Mouse (Mus musculus): ENCODE results near the gene Inpp4a. TPM values are rescaled to one million over a fixed set of nuclear protein-coding genes. Genes with fewer than 3 reads are reported as not detected.

Gene Inpp4a
- polyA plus RNA-seq, 1 experiment: 4.9 TPM

GRCm38 (mm10) chr1:37323208-37323607 is 23.5 kb downstream of the Inpp4a start:
- TF ChIP-seq TCF3 (IDR thresholded peaks at IDR 0.05; ENCODE audit: insufficient read length, low read depth): no peak
- no peak for TF ChIP-seq CEBPB (IDR thresholded peaks at IDR 0.05; ENCODE audit: insufficient read depth, poor library complexity, severe bottlenecking)
- TF ChIP-seq MYOG (IDR thresholded peaks at IDR 0.05; ENCODE audit: control insufficient read depth in 1 of 3, insufficient read depth in 1 of 3, insufficient read length in 2 of 3, low read depth in 2 of 3): no peak
- TF ChIP-seq MAX (IDR thresholded peaks at IDR 0.05; ENCODE audit: low read depth): no peak
- TF ChIP-seq TCF12 (IDR thresholded peaks at IDR 0.05; ENCODE audit: insufficient read depth, poor library complexity, severe bottlenecking): no peak
- no peak for TF ChIP-seq SRF (IDR thresholded peaks at IDR 0.05; ENCODE audit: control insufficient read depth, insufficient read length, low read depth)
- TF ChIP-seq MYOD1 (IDR thresholded peaks at IDR 0.05; ENCODE audit: control insufficient read depth in 1 of 3, insufficient read length in 2 of 3, low read depth in 2 of 3): no peak
- no peak for TF ChIP-seq POLR2AphosphoS2 (IDR thresholded peaks at IDR 0.05; ENCODE audit: insufficient read length, low read depth)
- no peak for TF ChIP-seq E2F4 (IDR thresholded peaks at IDR 0.05; ENCODE audit: insufficient read depth)
- no peak for TF ChIP-seq USF1 (IDR thresholded peaks at IDR 0.05; ENCODE audit: low read depth)
- no peak for TF ChIP-seq REST (IDR thresholded peaks at IDR 0.05; ENCODE audit: insufficient read depth, insufficient read length)
- no peak for TF ChIP-seq POLR2A (IDR thresholded peaks at IDR 0.05; ENCODE audit: insufficient read length, low read depth)
- no peaks in the 10 kb centered on the region for H3K79me2 ChIP-seq (ENCODE audit: control insufficient read depth, insufficient read depth)
- H3ac ChIP-seq (ENCODE audit: control insufficient read depth, insufficient read length): no peak overlapping the region
- H3K4me3 ChIP-seq: no peak overlapping the region
- H3K27me3 ChIP-seq (ENCODE audit: control insufficient read depth, insufficient read depth, insufficient read length): no peaks in the 10 kb centered on the region
- H3K4me2 ChIP-seq (ENCODE audit: low read depth): no peak overlapping the region
- no peaks in the 10 kb centered on the region for H3K36me3 ChIP-seq (ENCODE audit: control insufficient read depth, insufficient read depth)

DNA sequence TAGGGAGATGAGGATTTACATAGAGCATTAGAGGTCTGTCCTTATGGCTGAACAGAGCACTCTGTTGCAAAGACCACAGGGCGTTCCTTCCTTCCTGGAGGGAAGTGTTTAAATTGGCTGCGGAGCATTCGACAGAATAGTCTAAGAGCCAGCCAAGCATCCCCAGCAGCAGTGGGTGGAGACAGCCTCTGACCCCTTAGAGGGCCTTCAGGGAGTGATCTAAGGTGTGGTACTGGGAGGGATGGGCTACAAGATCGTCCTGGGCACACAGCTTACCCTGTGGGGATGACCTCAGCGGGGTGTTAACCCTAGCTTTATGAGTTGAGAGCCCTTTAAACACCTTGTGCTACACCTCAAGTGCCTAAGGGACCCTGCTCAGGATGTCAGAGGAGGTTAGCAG is 24.9 kb downstream of the Inpp4a start:
- TF ChIP-seq MYOG (IDR thresholded peaks at IDR 0.05; ENCODE audit: control insufficient read depth in 1 of 3, insufficient read depth in 1 of 3, insufficient read length in 2 of 3, low read depth in 2 of 3): no peak
- TF ChIP-seq SRF (IDR thresholded peaks at IDR 0.05; ENCODE audit: control insufficient read depth, insufficient read length, low read depth): no peak
- no peaks in the 10 kb centered on the region for H3K36me3 ChIP-seq (ENCODE audit: control insufficient read depth, insufficient read depth)
- no peak overlapping the region for H3K4me2 ChIP-seq (ENCODE audit: low read depth)
- H3K79me2 ChIP-seq (ENCODE audit: control insufficient read depth, insufficient read depth): no peaks in the 10 kb centered on the region
- H3K27me3 ChIP-seq (ENCODE audit: control insufficient read depth, insufficient read depth, insufficient read length): no peaks in the 10 kb centered on the region
- no peak overlapping the region for H3ac ChIP-seq (ENCODE audit: control insufficient read depth, insufficient read length)
- no peak overlapping the region for H3K4me3 ChIP-seq

GRCm38 (mm10) chr1:37327311-37327710 is 27.6 kb downstream of the Inpp4a start:
- TF ChIP-seq POLR2A (IDR thresholded peaks at IDR 0.05; ENCODE audit: insufficient read length, low read depth) (no peak), USF1 (IDR thresholded peaks at IDR 0.05; ENCODE audit: low read depth) (no peak), CEBPB (IDR thresholded peaks at IDR 0.05; ENCODE audit: insufficient read depth, poor library complexity, severe bottlenecking) (no peak), MYOD1 (IDR thresholded peaks at IDR 0.05; ENCODE audit: control insufficient read depth in 1 of 3, insufficient read length in 2 of 3, low read depth in 2 of 3) (no peak), E2F4 (IDR thresholded peaks at IDR 0.05; ENCODE audit: insufficient read depth) (no peak), POLR2AphosphoS2 (IDR thresholded peaks at IDR 0.05; ENCODE audit: insufficient read length, low read depth) (no peak), MAX (IDR thresholded peaks at IDR 0.05; ENCODE audit: low read depth) (no peak), SRF (IDR thresholded peaks at IDR 0.05; ENCODE audit: control insufficient read depth, insufficient read length, low read depth) (no peak), TCF12 (IDR thresholded peaks at IDR 0.05; ENCODE audit: insufficient read depth, poor library complexity, severe bottlenecking) (no peak), REST (IDR thresholded peaks at IDR 0.05; ENCODE audit: insufficient read depth, insufficient read length) (no peak), MYOG (IDR thresholded peaks at IDR 0.05; ENCODE audit: control insufficient read depth in 1 of 3, insufficient read depth in 1 of 3, insufficient read length in 2 of 3, low read depth in 2 of 3) (no peak), TCF3 (IDR thresholded peaks at IDR 0.05; ENCODE audit: insufficient read length, low read depth) (no peak)
- Histone ChIP-seq H3K4me3 (no peak overlapping the region), H3K36me3 (ENCODE audit: control insufficient read depth, insufficient read depth) (no peaks in the 10 kb centered on the region)

DNA sequence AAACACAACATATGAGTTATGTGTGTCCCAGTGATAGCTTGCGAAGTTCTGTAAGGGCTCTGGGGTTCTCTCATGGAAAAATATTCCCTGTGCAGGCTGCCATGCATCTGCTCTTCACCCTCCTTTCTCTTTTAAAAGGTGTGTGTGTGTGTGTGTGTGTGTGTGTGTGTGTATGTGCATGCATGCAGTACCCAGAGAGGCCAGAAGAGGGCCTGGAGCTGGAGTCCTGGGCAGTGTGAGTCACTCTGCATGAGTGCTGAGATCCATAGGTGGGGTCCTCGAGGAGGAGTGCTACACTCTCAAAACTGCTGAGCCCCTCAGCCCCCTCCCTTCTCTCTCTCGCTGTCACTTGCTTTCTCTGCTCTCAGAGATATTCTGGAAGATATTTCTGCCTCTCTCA is 29.5 kb downstream of the Inpp4a start:
- H3K36me3 ChIP-seq (ENCODE audit: control insufficient read depth, insufficient read depth): no peaks in the 10 kb centered on the region
- H3K4me3 ChIP-seq: no peak overlapping the region
- H3ac ChIP-seq (ENCODE audit: control insufficient read depth, insufficient read length): no peak overlapping the region
- TF ChIP-seq SRF (IDR thresholded peaks at IDR 0.05; ENCODE audit: control insufficient read depth, insufficient read length, low read depth): no peak
- TF ChIP-seq REST (IDR thresholded peaks at IDR 0.05; ENCODE audit: insufficient read depth, insufficient read length): no peak
- no peak for TF ChIP-seq POLR2AphosphoS2 (IDR thresholded peaks at IDR 0.05; ENCODE audit: insufficient read length, low read depth)
- no peak for TF ChIP-seq USF1 (IDR thresholded peaks at IDR 0.05; ENCODE audit: low read depth)
- TF ChIP-seq POLR2A (IDR thresholded peaks at IDR 0.05; ENCODE audit: insufficient read length, low read depth): no peak
- TF ChIP-seq CEBPB (IDR thresholded peaks at IDR 0.05; ENCODE audit: insufficient read depth, poor library complexity, severe bottlenecking): no peak
- TF ChIP-seq E2F4 (IDR thresholded peaks at IDR 0.05; ENCODE audit: insufficient read depth): no peak
- no peak overlapping the region for H3K4me2 ChIP-seq (ENCODE audit: low read depth)
- no peaks in the 10 kb centered on the region for H3K79me2 ChIP-seq (ENCODE audit: control insufficient read depth, insufficient read depth)
- no peaks in the 10 kb centered on the region for H3K27me3 ChIP-seq (ENCODE audit: control insufficient read depth, insufficient read depth, insufficient read length)

More at GRCm38 (mm10) chr1:37327311-37327710, 27.6 kb downstream of the Inpp4a start:
- H3K4me2 ChIP-seq (ENCODE audit: low read depth): no peak overlapping the region
- H3ac ChIP-seq (ENCODE audit: control insufficient read depth, insufficient read length): no peak overlapping the region
- H3K79me2 ChIP-seq (ENCODE audit: control insufficient read depth, insufficient read depth): no peaks in the 10 kb centered on the region
- H3K27me3 ChIP-seq (ENCODE audit: control insufficient read depth, insufficient read depth, insufficient read length): no peaks in the 10 kb centered on the region

GRCm38 (mm10) chr1:37329831-37330230 is 30.2 kb downstream of the Inpp4a start:
- no peaks in the 10 kb centered on the region for H3K79me2 ChIP-seq (ENCODE audit: control insufficient read depth, insufficient read depth)
- no peaks in the 10 kb centered on the region for H3K36me3 ChIP-seq (ENCODE audit: control insufficient read depth, insufficient read depth)
- H3ac ChIP-seq (ENCODE audit: control insufficient read depth, insufficient read length): no peak overlapping the region
- H3K27me3 ChIP-seq (ENCODE audit: control insufficient read depth, insufficient read depth, insufficient read length): no peaks in the 10 kb centered on the region
- H3K4me3 ChIP-seq: no peak overlapping the region
- H3K4me2 ChIP-seq (ENCODE audit: low read depth): no peak overlapping the region
- no peak for TF ChIP-seq POLR2AphosphoS2 (IDR thresholded peaks at IDR 0.05; ENCODE audit: insufficient read length, low read depth)
- no peak for TF ChIP-seq MYOG (IDR thresholded peaks at IDR 0.05; ENCODE audit: control insufficient read depth in 1 of 3, insufficient read depth in 1 of 3, insufficient read length in 2 of 3, low read depth in 2 of 3)
- no peak for TF ChIP-seq REST (IDR thresholded peaks at IDR 0.05; ENCODE audit: insufficient read depth, insufficient read length)
- TF ChIP-seq POLR2A (IDR thresholded peaks at IDR 0.05; ENCODE audit: insufficient read length, low read depth): no peak
- no peak for TF ChIP-seq MYOD1 (IDR thresholded peaks at IDR 0.05; ENCODE audit: control insufficient read depth in 1 of 3, insufficient read length in 2 of 3, low read depth in 2 of 3)
- TF ChIP-seq SRF (IDR thresholded peaks at IDR 0.05; ENCODE audit: control insufficient read depth, insufficient read length, low read depth): no peak
- no peak for TF ChIP-seq E2F4 (IDR thresholded peaks at IDR 0.05; ENCODE audit: insufficient read depth)
- TF ChIP-seq CEBPB (IDR thresholded peaks at IDR 0.05; ENCODE audit: insufficient read depth, poor library complexity, severe bottlenecking): no peak
- no peak for TF ChIP-seq TCF3 (IDR thresholded peaks at IDR 0.05; ENCODE audit: insufficient read length, low read depth)
- no peak for TF ChIP-seq USF1 (IDR thresholded peaks at IDR 0.05; ENCODE audit: low read depth)
- TF ChIP-seq MAX (IDR thresholded peaks at IDR 0.05; ENCODE audit: low read depth): no peak
- no peak for TF ChIP-seq TCF12 (IDR thresholded peaks at IDR 0.05; ENCODE audit: insufficient read depth, poor library complexity, severe bottlenecking)

Measured in myocyte (in vitro differentiated cells).